Mouse (Mus musculus) embryonic facial prominence, embryonic 12.5 days (tissue): ENCODE measurements at regions not wholly inside any gene's neighbourhood (a gene's known extent, or its start where the extent isn't known, plus 50 kb on each side); places are given as distances from the start of the nearest gene placed in this dataset.

Experiments
- ATAC-seq: fragments of 200-750 bp; cut with Nextera tagmentation; 2 replicates; pipeline ENCODE4 v1.8.0; 2017; ENCODE audit not compliant: insufficient number of reproducible peaks, insufficient read depth, low FRiP score, low TSS enrichment
- H3K27ac ChIP-seq: fragments of 300-500 bp; sonication (generic); 2 replicates; pipeline ENCODE4 v1.5.1; 2016; ENCODE audit warnings: mild to moderate bottlenecking
- H3K27me3 ChIP-seq: fragments of 300-500 bp; sonication (generic); 2 replicates; pipeline ENCODE4 v1.6.1; 2016; ENCODE audit warnings: mild to moderate bottlenecking, moderate library complexity
- H3K36me3 ChIP-seq: fragments of 300-500 bp; sonication (generic); 2 replicates; pipeline ENCODE4 v1.6.1; 2016; ENCODE audit warnings: mild to moderate bottlenecking
- H3K4me1 ChIP-seq: fragments of 300-500 bp; sonication (generic); 2 replicates; pipeline ENCODE4 v1.6.1; 2016
- H3K4me2 ChIP-seq: fragments of 300-500 bp; sonication (generic); replicated peaks from 2 replicates; pipeline ENCODE4 v1.6.1; 2016; ENCODE audit warnings: mild to moderate bottlenecking, moderate library complexity
- H3K4me3 ChIP-seq: fragments of 300-500 bp; sonication (generic); 2 replicates; pipeline ENCODE4 v1.5.1; 2016; ENCODE audit warnings: mild to moderate bottlenecking
- H3K9ac ChIP-seq: fragments of 300-500 bp; sonication (generic); 2 replicates; pipeline ENCODE4 v1.6.1; 2016; ENCODE audit warnings: mild to moderate bottlenecking, moderate library complexity
- H3K9me3 ChIP-seq: fragments of 300-500 bp; sonication (generic); 2 replicates; pipeline ENCODE4 v1.6.1; 2016; ENCODE audit warnings: mild to moderate bottlenecking, moderate library complexity
- WGBS: fragments of 180-500 bp; shearing (Covaris S2); methylation state at CpG from one replicate; pipeline ENCODE4 v1.1.7; 2016; 5-methylcytosine and 5-hydroxymethylcytosine counted together

DNA sequence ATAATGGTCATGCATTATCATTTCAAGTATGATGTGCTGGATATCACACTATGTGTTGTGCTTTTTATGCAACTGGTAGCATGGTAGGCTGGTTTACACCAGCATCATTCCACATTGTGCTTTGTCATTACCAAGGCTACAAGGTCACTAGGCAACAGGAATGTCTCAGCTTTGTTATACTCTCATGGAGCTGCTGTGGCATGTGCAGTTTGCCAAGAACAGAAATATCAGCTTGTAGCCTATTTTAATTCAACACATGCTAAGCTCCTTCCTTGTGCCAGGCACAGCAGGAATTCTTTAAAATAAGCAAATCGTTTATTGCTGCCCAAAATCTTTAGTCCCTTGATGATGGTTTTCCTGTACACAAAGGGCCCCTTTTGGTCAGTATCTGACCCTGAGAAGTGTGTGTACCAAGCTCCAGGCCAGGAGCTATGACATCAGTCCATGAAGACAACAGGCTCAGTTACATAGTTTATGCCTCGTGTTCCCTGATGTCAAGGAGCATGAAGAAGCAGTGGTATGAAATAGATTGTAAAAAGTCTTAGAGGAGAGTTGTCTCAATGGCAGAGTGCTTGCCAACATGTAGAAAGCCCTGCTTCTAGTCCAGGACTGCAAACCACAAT, 314.0 kb upstream of the Cdyl start:
- Histone ChIP-seq H3K27me3 (no peaks in the 10 kb centered on the region), H3K4me3 (no peak overlapping the region), H3K9ac (no peak overlapping the region), H3K36me3 (no peaks in the 10 kb centered on the region), H3K27ac (no peak overlapping the region), H3K4me1 (no peaks in the 10 kb centered on the region), H3K9me3 (no peaks in the 10 kb centered on the region), H3K4me2 (no peak overlapping the region)
- no peak for ATAC-seq
- WGBS, result 73% methylated on average over 2 of the region's 2 CpGs

DNA sequence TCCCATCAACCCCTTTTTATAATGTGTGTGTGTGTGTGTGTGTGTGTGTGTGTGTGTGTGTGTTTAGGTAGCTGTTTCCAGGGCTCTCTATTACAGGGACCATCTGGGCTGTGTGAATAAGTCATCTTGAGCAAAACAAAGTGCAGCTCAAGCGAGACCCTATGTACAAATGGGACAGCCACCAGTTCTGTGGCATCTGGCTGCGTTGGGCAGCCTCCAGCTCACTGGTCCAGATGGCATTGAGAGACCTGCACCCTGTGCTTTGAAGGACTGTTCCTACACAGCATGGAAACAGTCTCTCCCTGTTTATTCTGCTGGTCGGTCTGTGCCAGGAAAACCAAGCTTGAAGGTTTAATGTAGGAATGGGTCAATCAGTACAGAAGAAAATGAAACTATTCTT, 311.4 kb upstream of the Cdyl start:
- H3K36me3 ChIP-seq, result no peaks in the 10 kb centered on the region
- no peaks in the 10 kb centered on the region for H3K4me1 ChIP-seq
- no peak overlapping the region for H3K4me2 ChIP-seq
- H3K9ac ChIP-seq, result no peak overlapping the region
- no peaks in the 10 kb centered on the region for H3K9me3 ChIP-seq
- no peak overlapping the region for H3K27ac ChIP-seq
- H3K27me3 ChIP-seq, result no peaks in the 10 kb centered on the region
- WGBS, result 77% methylated on average over 3 of the region's 3 CpGs
- no peak overlapping the region for H3K4me3 ChIP-seq
- ATAC-seq, result no peak

DNA sequence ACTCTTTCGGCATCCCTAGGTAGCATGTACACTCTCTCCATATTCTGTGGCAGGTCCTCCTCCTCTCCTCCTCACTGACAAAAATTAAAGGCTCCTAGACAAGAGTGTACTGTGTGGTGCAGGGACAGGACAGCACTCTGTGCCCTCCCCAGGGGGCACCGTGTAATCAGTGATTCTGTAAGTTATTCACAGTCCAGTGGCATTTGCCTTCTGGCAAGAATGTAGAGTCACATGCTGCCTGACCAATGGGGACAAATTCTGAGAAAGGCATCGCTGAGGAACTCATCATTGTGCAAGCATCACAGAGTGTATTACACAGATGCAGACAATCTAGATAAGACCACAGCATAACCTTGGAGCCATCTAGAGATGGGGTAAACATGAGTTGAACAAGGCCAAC, 300.3 kb upstream of the Cdyl start:
- ATAC-seq, result no peak

DNA sequence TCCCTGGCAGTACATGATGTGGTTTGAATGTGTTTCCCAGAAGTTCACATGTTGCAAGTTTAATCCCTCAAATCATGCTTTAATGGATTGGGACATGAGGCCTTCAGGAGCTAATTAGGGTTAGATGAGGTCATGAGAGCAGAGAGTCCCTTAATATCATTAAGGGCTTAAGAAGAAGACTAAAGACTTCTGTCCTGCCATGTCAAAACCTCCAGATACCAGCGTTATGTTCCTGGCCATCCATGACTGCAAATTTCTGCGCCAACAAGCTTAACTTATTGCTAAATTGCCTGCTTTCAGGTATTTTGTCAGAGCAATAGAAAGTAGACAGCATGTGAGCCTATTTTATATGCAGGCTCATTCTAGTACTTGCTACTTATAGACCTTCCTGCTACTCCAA, 282.1 kb upstream of the Cdyl start:
- no peaks in the 10 kb centered on the region for H3K27me3 ChIP-seq
- no peak overlapping the region for H3K4me3 ChIP-seq
- no peaks in the 10 kb centered on the region; the same call in 1 of the 2 replicates for H3K9me3 ChIP-seq
- H3K27ac ChIP-seq, result no peak overlapping the region
- H3K9ac ChIP-seq, result no peak overlapping the region
- no peaks in the 10 kb centered on the region for H3K36me3 ChIP-seq
- WGBS, result 79% methylated on average over 2 of the region's 2 CpGs
- ATAC-seq, result no peak
- no peaks in the 10 kb centered on the region for H3K4me1 ChIP-seq
- H3K4me2 ChIP-seq, result no peak overlapping the region

More for the DNA sequence above, 300.3 kb upstream of the Cdyl start:
- Histone ChIP-seq H3K9me3 (no peaks in the 10 kb centered on the region), H3K27ac (no peak overlapping the region), H3K4me3 (no peak overlapping the region), H3K27me3 (no peaks in the 10 kb centered on the region), H3K4me1 (no peaks in the 10 kb centered on the region), H3K9ac (no peak overlapping the region), H3K36me3 (no peaks in the 10 kb centered on the region), H3K4me2 (no peak overlapping the region)
- 65% methylated on average over 3 of the region's 3 CpGs for WGBS

DNA sequence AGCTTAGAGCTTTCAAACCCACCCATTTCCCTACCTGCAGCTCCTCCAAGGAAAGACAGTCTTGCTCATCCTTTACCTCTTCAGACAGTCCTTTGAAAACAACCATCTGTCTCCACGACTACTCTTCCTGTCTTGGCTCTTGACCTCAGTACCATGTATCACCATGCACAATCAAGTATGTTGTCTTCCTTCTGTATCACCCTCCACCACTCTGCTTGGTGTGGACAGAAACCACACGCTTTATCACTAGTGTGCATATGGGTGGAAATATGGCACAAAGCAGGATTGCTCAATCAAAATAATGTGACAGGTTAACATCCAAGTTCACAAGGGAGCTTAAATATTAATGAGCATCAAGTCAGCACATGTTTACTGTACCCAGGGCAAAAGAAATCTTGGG, 280.1 kb upstream of the Cdyl start:
- 89% methylated on average over 2 of the region's 2 CpGs for WGBS
- Histone ChIP-seq H3K4me1 (no peaks in the 10 kb centered on the region), H3K9me3 (no peaks in the 10 kb centered on the region; the same call in 1 of the 2 replicates), H3K4me2 (no peak overlapping the region), H3K9ac (no peak overlapping the region), H3K27me3 (no peaks in the 10 kb centered on the region), H3K36me3 (no peaks in the 10 kb centered on the region), H3K4me3 (no peak overlapping the region), H3K27ac (no peak overlapping the region)
- no peak for ATAC-seq

DNA sequence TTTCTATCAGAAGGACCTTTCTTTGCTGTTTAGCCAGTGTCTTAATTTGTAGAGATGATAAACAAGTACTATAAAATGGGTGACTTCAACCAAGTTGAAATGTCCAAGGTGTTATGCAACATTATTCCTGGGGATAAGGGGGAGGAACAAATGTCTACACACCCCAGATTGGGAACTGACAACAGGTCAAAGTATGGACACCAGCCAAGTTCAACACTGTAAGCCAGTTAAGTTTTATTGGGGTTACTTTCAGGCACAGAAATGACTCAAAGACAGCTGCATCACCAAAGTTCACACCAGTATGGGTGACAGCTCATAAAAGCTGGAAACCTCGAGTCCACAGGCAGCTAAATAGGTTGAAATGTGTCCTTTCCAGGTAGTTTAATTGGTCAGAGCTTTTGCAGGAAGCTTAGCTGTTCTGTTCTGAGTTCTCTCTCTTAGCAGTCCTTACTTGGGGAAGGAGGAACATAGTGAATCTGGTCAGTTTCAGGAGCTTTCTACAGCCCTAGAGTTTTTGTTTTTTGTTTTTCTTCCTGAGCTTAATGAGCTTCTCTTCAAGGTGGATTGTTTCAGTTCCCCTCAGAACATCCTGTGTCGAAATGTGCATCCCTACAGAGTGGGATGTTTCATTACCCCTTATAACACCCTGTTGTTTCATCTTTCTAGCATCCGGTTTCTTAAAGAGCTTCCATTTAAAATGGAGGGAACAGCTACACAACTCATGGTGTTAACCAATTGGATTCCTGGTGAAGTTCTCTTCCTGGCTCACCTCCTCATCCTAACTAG, 279.2 kb upstream of the Cdyl start:
- 70% methylated on average over 3 of the region's 3 CpGs for WGBS
- Histone ChIP-seq H3K9ac (no peak overlapping the region), H3K4me3 (no peak overlapping the region), H3K9me3 (no peaks in the 10 kb centered on the region; the same call in 1 of the 2 replicates), H3K36me3 (no peaks in the 10 kb centered on the region), H3K4me1 (no peaks in the 10 kb centered on the region), H3K27me3 (no peaks in the 10 kb centered on the region), H3K4me2 (no peak overlapping the region), H3K27ac (no peak overlapping the region)
- no peak for ATAC-seq

DNA sequence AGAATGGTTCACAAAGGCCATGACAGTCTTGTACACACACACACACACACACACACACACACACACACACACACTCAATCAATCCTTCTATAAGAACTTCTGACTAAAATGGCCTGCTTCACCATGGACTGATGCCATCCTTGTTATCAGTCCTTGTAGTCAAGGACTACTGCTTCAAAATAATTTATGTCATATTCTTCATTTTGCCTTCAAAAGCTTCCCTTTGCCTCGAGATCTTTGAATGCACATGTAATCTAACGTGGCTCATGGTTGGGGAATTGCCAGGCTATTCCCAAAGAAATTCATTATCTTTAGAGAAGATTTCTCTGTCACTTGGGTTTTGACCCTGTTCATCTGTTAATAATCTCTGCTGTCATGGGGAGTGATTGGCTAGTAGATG, 278.0 kb upstream of the Cdyl start:
- Histone ChIP-seq H3K4me3 (no peak overlapping the region), H3K4me1 (no peaks in the 10 kb centered on the region), H3K27ac (no peak overlapping the region), H3K27me3 (no peaks in the 10 kb centered on the region), H3K9me3 (no peaks in the 10 kb centered on the region), H3K4me2 (no peak overlapping the region), H3K9ac (no peak overlapping the region), H3K36me3 (no peaks in the 10 kb centered on the region)
- 87% methylated on average over 2 of the region's 2 CpGs for WGBS
- no peak for ATAC-seq

DNA sequence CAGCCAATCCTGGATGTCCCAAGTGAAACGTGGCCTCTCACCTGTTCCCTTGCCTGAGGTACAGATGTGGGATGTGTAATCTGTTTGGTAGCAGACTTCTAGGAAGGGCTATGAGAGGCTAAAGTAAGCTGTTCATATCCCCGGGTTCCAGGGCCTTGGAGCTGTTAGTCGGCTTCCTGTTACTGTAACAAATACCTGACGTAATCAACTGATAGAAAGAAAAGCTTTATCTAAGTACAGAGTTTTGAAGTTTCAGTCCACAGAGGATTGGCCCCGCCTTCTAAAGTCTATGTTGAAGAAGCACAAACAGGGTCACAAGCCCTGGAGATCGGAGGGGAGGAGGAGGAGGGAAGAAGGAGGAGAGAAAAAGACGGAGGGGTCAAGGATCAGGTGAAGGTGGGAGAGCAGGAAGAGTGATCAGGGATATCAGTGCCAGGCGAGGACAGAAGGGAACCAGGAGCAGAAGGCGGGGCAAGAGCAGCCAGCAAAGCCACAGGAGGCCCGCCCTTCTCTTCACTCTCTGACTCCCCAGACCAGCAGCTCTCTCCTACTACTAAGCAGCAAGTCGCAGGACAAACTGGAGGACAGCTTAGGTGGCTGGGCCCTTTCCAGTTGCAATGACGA, 276.5 kb upstream of the Cdyl start:
- Histone ChIP-seq H3K27me3 (no peaks in the 10 kb centered on the region), H3K27ac (no peak overlapping the region), H3K36me3 (no peaks in the 10 kb centered on the region), H3K4me3 (no peak overlapping the region), H3K4me2 (no peak overlapping the region), H3K9ac (no peak overlapping the region), H3K9me3 (no peaks in the 10 kb centered on the region), H3K4me1 (no peaks in the 10 kb centered on the region)
- ATAC-seq, result no peak
- WGBS, result 35% methylated on average over 12 of the region's 12 CpGs

DNA sequence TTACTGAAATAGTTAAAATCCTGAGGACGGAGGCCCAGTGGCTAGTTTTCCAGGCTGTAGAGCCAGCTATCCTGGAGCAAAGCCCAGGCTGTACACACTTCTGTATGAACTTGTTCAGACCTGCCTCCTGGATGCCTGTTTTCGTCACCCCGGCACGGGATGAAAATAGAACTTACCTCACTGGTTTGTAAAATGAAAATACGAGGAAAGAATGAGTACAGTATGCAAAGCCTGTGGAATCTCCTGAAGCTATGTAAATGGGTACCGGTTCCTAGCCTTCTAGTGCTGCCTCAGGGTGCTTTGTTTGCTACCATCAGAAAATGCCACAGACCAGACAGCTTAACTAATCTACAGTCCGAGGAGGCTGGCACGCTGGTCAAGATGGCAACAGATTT, 276.0 kb upstream of the Cdyl start:
- Histone ChIP-seq H3K4me1 (peaks cover 2% of the 10 kb centered on the region; the same call in 1 of the 2 replicates), H3K36me3 (no peaks in the 10 kb centered on the region), H3K9ac (no peak overlapping the region), H3K4me2 (no peak overlapping the region), H3K4me3 (no peak overlapping the region), H3K9me3 (no peaks in the 10 kb centered on the region), H3K27ac (no peak overlapping the region), H3K27me3 (no peaks in the 10 kb centered on the region)
- no peak for ATAC-seq
- 49% methylated on average over 8 of the region's 8 CpGs for WGBS

DNA sequence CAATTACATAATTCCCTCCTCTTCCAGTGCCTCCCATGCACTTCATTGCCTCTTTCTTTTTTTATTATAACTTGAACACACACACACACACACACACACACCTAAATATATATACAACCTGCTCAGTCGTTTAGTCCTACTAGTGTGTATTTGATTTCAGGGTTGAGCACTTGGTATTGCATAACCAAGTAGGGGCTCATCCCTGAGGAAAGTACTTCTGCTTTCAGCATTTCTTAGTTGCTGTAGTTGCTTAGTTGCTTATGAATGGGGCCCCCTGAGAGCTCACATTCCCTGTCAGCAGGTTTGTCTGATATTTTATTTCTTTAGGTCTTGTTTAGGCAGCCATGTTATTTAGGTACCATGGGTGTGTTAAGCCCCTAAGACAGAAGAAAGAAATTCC, 271.3 kb upstream of the Cdyl start:
- H3K27me3 ChIP-seq, result no peaks in the 10 kb centered on the region
- no peaks in the 10 kb centered on the region for H3K9me3 ChIP-seq
- no peak for ATAC-seq
- H3K9ac ChIP-seq, result no peak overlapping the region
- H3K27ac ChIP-seq, result no peak overlapping the region
- H3K4me3 ChIP-seq, result no peak overlapping the region
- H3K36me3 ChIP-seq, result no peaks in the 10 kb centered on the region
- H3K4me2 ChIP-seq, result no peak overlapping the region
- 52% methylated on average over 1 of the region's 1 CpGs for WGBS
- peaks cover 4% of the 10 kb centered on the region; the same call in 1 of the 2 replicates for H3K4me1 ChIP-seq

DNA sequence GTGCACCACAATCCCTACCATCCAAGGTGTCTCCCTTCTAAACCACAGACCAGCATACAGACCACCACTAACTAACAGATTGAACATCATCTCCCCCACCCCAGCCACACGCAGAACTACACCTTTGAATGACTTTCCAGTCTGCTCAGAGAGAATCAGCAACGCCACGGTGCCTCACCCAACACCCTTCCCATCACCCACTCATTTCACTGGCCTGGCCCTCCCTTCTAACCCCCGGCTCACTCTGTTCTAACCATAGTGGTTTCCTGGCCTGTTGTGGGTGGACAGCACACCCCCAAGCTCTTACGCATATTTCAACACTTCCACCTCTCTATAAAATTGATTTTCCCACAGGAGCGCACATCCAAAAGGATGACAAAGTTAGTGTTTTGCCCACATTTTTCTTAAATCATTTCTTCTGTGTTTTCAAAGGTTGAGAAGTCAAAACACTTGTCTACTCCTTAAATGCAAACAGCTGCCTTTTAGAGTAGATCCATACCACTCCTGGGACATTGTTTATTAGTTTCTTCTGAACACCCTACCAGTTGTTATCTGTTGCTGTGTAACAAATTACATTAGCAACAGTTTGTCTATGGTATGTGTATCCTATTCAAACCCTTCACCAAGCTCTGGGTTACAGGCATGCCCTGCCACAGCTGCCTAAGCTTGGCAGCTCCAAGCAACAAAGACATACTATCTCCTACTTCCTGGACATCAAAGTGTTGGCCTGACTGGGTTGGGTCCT, 269.7 kb upstream of the Cdyl start:
- H3K4me3 ChIP-seq, result no peak overlapping the region
- no peak overlapping the region for H3K9ac ChIP-seq
- ATAC-seq, result no peak
- no peaks in the 10 kb centered on the region for H3K36me3 ChIP-seq
- H3K27me3 ChIP-seq, result no peaks in the 10 kb centered on the region
- H3K27ac ChIP-seq, result no peak overlapping the region
- no peak overlapping the region for H3K4me2 ChIP-seq
- H3K4me1 ChIP-seq, result peaks cover 4% of the 10 kb centered on the region; the same call in 1 of the 2 replicates
- no peaks in the 10 kb centered on the region for H3K9me3 ChIP-seq
- WGBS, result 83% methylated on average over 6 of the region's 6 CpGs
